Mouse (Mus musculus) testis, postnatal 14 days (tissue): Measurements from ENCODE around the gene Ifrd2.

Experiments used
- DNase-seq: peaks from one replicate; pipeline ENCODE4 v3.0.0; 2021; ENCODE audit warnings: low spot score

Ifrd2 gene

GRCm38 (mm10) chr9:107586974-107587832 is at the start of gene Ifrd2:
Ifrd2 (plus strand) TSS chr9:107587642.
- DNase-seq, result peak; percentile 97

GRCm38 (mm10) chr9:107538231-107538630 is 49.2 kb upstream of the Ifrd2 start:
- no peak for DNase-seq

GRCm38 (mm10) chr9:107538711-107539110 is 48.7 kb upstream of the Ifrd2 start:
- DNase-seq, result no peak

GRCm38 (mm10) chr9:107539940-107540339 is 47.5 kb upstream of the Ifrd2 start:
- DNase-seq, result no peak

- no peak for DNase-seq
Observed at GRCm38 (mm10) chr9:107540420-107540819, 47.0 kb upstream of the Ifrd2 start.

- no peak for DNase-seq
Observed at GRCm38 (mm10) chr9:107541005-107541404, 46.4 kb upstream of the Ifrd2 start.

GRCm38 (mm10) chr9:107541474-107542351 is 45.7 kb upstream of the Ifrd2 start, which contains the start of the genes Cyb561d2 and Nprl2:
Cyb561d2 (minus strand) TSS chr9:107542193.
Nprl2 (plus strand) TSS chr9:107542226.
- peak; percentile 94 for DNase-seq

GRCm38 (mm10) chr9:107542352-107542686 is 45.1 kb upstream of the Ifrd2 start:
- DNase-seq, result no peak

- no peak for DNase-seq
Observed at GRCm38 (mm10) chr9:107542721-107543120, 44.7 kb upstream of the Ifrd2 start.

- no peak for DNase-seq
Observed at GRCm38 (mm10) chr9:107543299-107543698, 44.1 kb upstream of the Ifrd2 start.

GRCm38 (mm10) chr9:107544196-107544700 is 43.2 kb upstream of the Ifrd2 start:
- DNase-seq, result no peak

- DNase-seq, result no peak
Observed at GRCm38 (mm10) chr9:107544729-107545128, 42.7 kb upstream of the Ifrd2 start.

- DNase-seq, result no peak
Observed at GRCm38 (mm10) chr9:107545199-107545598, 42.2 kb upstream of the Ifrd2 start.

- DNase-seq, result no peak
Observed at GRCm38 (mm10) chr9:107545602-107546001, 41.8 kb upstream of the Ifrd2 start.

- peak; percentile 85 for DNase-seq
Observed at GRCm38 (mm10) chr9:107547026-107547425, 40.4 kb upstream of the Ifrd2 start, which contains the start of gene Zmynd10. Zmynd10 (plus strand) TSS chr9:107547298.

- no peak for DNase-seq
Observed at GRCm38 (mm10) chr9:107547957-107548356, 39.5 kb upstream of the Ifrd2 start.

- DNase-seq, result no peak
Observed at GRCm38 (mm10) chr9:107548820-107549219, 38.6 kb upstream of the Ifrd2 start.

- DNase-seq, result no peak
Observed at GRCm38 (mm10) chr9:107549297-107550074, 38.0 kb upstream of the Ifrd2 start.

- DNase-seq, result no peak
Observed at GRCm38 (mm10) chr9:107550491-107551116, 36.8 kb upstream of the Ifrd2 start.

GRCm38 (mm10) chr9:107551117-107551889 is 36.1 kb upstream of the Ifrd2 start, which contains the start of gene Rassf1:
Rassf1 (plus strand) TSS chr9:107551555.
- no peak for DNase-seq
